Mouse (Mus musculus): ENCODE results near the gene Cenpc1. TPM values are rescaled to one million over a fixed set of nuclear protein-coding genes. Genes with fewer than 3 reads are reported as not detected.

Gene Cenpc1
- polyA plus RNA-seq, 1 experiment from 2014 or later, result 34.1 TPM

GRCm38 (mm10) chr5:85992805-85993721 is 72.3 kb downstream of the Cenpc1 start:
- Histone ChIP-seq H3K27ac (replicated peaks) (no peak overlapping the region), H3K36me3 (no peaks in the 10 kb centered on the region), H3K9me3 (replicated peaks) (no peaks in the 10 kb centered on the region), H3K27me3 (replicated peaks) (no peaks in the 10 kb centered on the region; the same call in 1 of the 2 replicates), H3K4me3 (replicated peaks) (no peak overlapping the region), H3K9ac (replicated peaks) (no peak overlapping the region), H3K4me1 (no peaks in the 10 kb centered on the region), H3K4me2 (no peak overlapping the region)
- WGBS, result 92% methylated on average over 4 of the region's 4 CpGs
- no peak for ATAC-seq (ENCODE audit: low FRiP score)

DNA sequence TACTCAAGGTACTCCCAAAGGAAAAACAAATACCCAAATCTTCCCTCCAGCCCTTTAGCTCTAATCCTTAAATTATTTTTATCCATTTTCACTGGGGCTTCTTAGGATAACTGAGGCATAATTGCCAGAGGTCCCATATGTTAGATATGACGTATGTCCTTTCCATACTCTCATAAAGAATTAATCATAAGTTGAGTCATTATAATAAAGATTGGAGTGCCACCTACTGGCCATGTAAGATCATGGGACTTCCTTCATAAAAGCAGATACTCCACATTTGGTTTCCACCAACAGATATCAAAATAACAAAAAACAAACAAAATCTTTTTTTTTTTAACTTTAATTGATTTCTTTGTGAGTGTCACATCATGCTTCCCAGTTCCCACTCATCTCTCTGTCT is 73.3 kb downstream of the Cenpc1 start:
- WGBS, result 26% methylated on average over 1 of the region's 1 CpGs
- no peak for ATAC-seq (ENCODE audit: low FRiP score)
- no peak overlapping the region for H3K9ac ChIP-seq (replicated peaks)
- H3K4me3 ChIP-seq (replicated peaks), result no peak overlapping the region
- H3K27ac ChIP-seq (replicated peaks), result no peak overlapping the region
- no peaks in the 10 kb centered on the region; the same call in 1 of the 2 replicates for H3K27me3 ChIP-seq (replicated peaks)
- no peaks in the 10 kb centered on the region for H3K4me1 ChIP-seq
- no peak overlapping the region for H3K4me2 ChIP-seq
- H3K9me3 ChIP-seq (replicated peaks), result no peaks in the 10 kb centered on the region
- no peaks in the 10 kb centered on the region for H3K36me3 ChIP-seq

- Histone ChIP-seq H3K4me1 (no peaks in the 10 kb centered on the region), H3K4me2 (no peak overlapping the region), H3K36me3 (no peaks in the 10 kb centered on the region), H3K9ac (replicated peaks) (no peak overlapping the region), H3K27ac (replicated peaks) (no peak overlapping the region), H3K27me3 (replicated peaks) (no peaks in the 10 kb centered on the region; the same call in 1 of the 2 replicates), H3K9me3 (replicated peaks) (no peaks in the 10 kb centered on the region), H3K4me3 (replicated peaks) (no peak overlapping the region)
- ATAC-seq (ENCODE audit: low FRiP score), result no peak
- 90% methylated on average over 2 of the region's 2 CpGs for WGBS
Observed at GRCm38 (mm10) chr5:85987516-85987863, 77.9 kb downstream of the Cenpc1 start.

DNA sequence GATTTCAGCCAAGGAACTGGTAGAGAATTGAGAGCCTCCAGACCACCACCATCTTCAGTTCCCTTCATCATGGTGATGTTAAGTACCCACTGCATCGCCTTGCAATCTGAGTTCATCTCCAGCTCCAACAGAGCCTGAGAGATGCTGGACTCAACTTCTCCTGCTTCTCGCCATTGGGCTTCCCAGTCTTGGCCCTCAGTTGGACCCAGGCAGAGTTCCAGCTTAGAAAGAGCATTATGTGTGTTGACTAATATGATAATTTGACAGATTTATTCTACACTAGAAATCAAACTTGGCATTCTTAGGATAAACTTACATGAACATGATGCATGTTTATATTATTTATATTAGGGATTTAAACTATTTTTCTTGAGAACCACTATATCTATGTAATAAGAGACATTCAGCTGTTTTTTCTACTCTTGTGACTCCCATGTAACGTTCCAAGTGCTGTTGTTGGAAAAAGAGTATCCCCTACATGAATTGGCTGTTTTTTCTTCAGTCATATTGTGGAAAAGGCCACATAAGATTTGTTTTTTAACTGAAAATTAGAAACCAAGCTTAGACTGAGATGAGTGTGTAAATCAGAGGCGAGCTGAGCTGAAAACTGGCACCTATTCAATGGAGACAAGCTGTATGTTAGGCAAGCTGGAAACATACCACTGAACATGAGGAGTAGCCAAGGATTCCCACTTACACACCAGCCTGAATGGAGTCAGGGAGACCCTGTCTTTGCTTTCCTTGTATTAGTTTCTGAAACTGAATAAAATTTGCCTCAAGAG is 78.5 kb downstream of the Cenpc1 start:
- Histone ChIP-seq H3K9me3 (replicated peaks) (no peaks in the 10 kb centered on the region), H3K36me3 (no peaks in the 10 kb centered on the region)

DNA sequence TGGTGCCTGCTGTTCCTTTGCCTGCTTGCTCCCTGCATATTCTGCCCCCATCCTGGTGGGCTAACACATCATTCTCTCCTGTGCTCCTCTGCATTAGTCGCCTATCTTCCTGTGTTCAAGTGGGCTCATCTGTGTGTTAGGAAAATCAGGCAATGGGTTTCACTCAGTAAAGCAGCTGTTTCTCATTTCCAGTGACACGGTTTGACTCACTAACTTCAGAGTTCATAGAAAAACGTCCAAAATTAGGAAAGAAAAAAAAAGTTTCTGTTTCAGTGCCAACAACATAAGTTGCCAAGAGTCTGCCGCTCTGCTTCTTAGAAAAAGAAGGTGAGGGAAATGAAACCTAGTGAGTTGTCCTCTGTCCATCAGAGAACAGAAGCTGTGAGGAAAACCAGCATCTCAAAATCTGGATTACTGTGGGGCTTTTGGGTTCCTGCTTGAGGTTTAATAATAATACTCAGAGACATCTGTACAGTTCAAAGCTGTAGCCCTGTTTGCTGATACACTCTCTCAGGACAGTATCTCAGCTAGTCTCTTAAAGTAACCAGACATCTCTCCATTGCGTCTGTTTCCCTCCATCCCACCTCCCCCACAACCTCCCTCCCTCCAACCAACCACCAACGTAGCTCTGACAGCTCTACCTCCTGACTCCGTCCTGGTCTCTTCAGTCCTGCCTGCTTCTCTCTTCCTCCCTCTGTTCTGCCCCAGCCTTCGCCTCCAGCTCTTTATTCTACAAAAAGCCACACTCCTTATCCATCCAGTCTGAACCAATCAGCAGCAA is 87.5 kb downstream of the Cenpc1 start:
- Histone ChIP-seq H3K9me3 (replicated peaks) (no peaks in the 10 kb centered on the region), H3K4me3 (replicated peaks) (no peak overlapping the region), H3K36me3 (no peaks in the 10 kb centered on the region), H3K4me1 (no peaks in the 10 kb centered on the region), H3K27me3 (replicated peaks) (no peaks in the 10 kb centered on the region), H3K9ac (replicated peaks) (no peak overlapping the region), H3K27ac (replicated peaks) (no peak overlapping the region), H3K4me2 (no peak overlapping the region)
- 79% methylated on average over 8 of the region's 8 CpGs for WGBS
- ATAC-seq (ENCODE audit: low FRiP score), result no peak

More for the DNA sequence above, 78.5 kb downstream of the Cenpc1 start:
- H3K4me3 ChIP-seq (replicated peaks), result no peak overlapping the region
- no peaks in the 10 kb centered on the region for H3K4me1 ChIP-seq
- H3K4me2 ChIP-seq, result no peak overlapping the region
- no peaks in the 10 kb centered on the region; the same call in 1 of the 2 replicates for H3K27me3 ChIP-seq (replicated peaks)
- ATAC-seq (ENCODE audit: low FRiP score), result no peak
- 89% methylated on average over 4 of the region's 4 CpGs for WGBS
- no peak overlapping the region for H3K27ac ChIP-seq (replicated peaks)
- no peak overlapping the region for H3K9ac ChIP-seq (replicated peaks)

DNA sequence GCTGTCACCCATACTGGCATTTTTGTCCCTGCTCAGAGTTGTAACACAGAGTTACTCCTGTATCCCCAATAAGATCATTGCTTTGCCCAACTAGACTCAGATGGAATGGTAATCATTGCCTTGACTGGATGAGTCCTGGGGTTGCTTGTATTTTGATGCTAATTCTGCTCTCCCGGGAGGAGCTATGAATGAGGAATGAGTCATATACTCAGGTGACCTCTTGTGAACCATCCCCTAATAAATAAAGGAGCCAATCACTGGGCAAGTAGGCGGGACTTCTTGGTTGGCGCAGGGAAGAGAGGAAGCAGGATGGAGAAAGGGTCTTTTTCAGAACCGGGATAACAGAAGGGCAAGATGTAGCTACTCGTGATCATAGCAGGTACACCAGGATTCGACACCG is 102.6 kb downstream of the Cenpc1 start:
- WGBS, result 79% methylated on average over 7 of the region's 7 CpGs
- H3K36me3 ChIP-seq, result no peaks in the 10 kb centered on the region
- H3K4me3 ChIP-seq (replicated peaks), result no peak overlapping the region
- H3K9ac ChIP-seq (replicated peaks), result no peak overlapping the region
- no peaks in the 10 kb centered on the region for H3K27me3 ChIP-seq (replicated peaks)
- no peak overlapping the region for H3K27ac ChIP-seq (replicated peaks)
- H3K4me1 ChIP-seq, result no peaks in the 10 kb centered on the region
- no peak overlapping the region for H3K4me2 ChIP-seq
- ATAC-seq (ENCODE audit: low FRiP score), result no peak
- H3K9me3 ChIP-seq (replicated peaks), result no peaks in the 10 kb centered on the region

Other genes starting within 250 kb of the Cenpc1 start
- 0.61 and 4.9 TPM in 2 replicates for gene Stap1, start 6.2 kb upstream of the Cenpc1 start, polyA plus RNA-seq (2015; fragmentation: Nextera tagmentation; extraction: Ambion mirVana)
- 11.9 and 12.0 TPM in 2 replicates for gene Uba6, start 107.2 kb upstream of the Cenpc1 start, polyA plus RNA-seq (2015; fragmentation: Nextera tagmentation; extraction: Ambion mirVana)
- not detected in 2 replicates for gene Gnrhr, start 132.3 kb upstream of the Cenpc1 start, polyA plus RNA-seq (2015; fragmentation: Nextera tagmentation; extraction: Ambion mirVana)
- not detected in 2 replicates for gene Tmprss11c, start 223.7 kb upstream of the Cenpc1 start, polyA plus RNA-seq (2015; fragmentation: Nextera tagmentation; extraction: Ambion mirVana)